Mouse (Mus musculus) embryonic facial prominence, embryonic 13.5 days (tissue): ENCODE measurements around the gene 1700049E17Rik2. TPM values are rescaled to one million over a fixed set of nuclear protein-coding genes. Genes with fewer than 3 reads are reported as not detected.
"Not testable (repeated sequence)": the region's sequence is repeated elsewhere in the genome, so short reads cannot be mapped to it uniquely, and the experiment has no call there.

Source experiments
- ATAC-seq: fragments of 200-750 bp; cut with Nextera tagmentation; 2 replicates; pipeline ENCODE4 v1.8.0; 2017; ENCODE audit warnings: low read depth; ENCODE audit not compliant: insufficient number of reproducible peaks, insufficient read depth, low FRiP score, low TSS enrichment
- H3K27ac ChIP-seq: fragments of 300-500 bp; sonication (generic); 2 replicates; pipeline ENCODE4 v1.5.1; 2015; ENCODE audit warnings: moderate library complexity, mild to moderate bottlenecking, inconsistent platforms
- H3K27me3 ChIP-seq: fragments of 300-500 bp; sonication (generic); 2 replicates; pipeline ENCODE4 v1.6.1; 2015; ENCODE audit warnings: mild to moderate bottlenecking, inconsistent platforms
- H3K36me3 ChIP-seq: fragments of 300-500 bp; sonication (generic); 2 replicates; pipeline ENCODE4 v1.6.1; 2015; ENCODE audit warnings: mild to moderate bottlenecking, inconsistent platforms
- H3K4me1 ChIP-seq: fragments of 300-500 bp; sonication (generic); 2 replicates; pipeline ENCODE4 v1.6.1; 2015; ENCODE audit warnings: inconsistent platforms
- H3K4me2 ChIP-seq: fragments of 300-500 bp; sonication (generic); 2 replicates; pipeline ENCODE4 v1.6.1; 2015; ENCODE audit warnings: moderate library complexity, mild to moderate bottlenecking, inconsistent platforms
- H3K4me3 ChIP-seq: fragments of 300-500 bp; sonication (generic); 2 replicates; pipeline ENCODE4 v1.5.1; 2015; ENCODE audit warnings: mild to moderate bottlenecking, inconsistent platforms
- H3K9ac ChIP-seq: fragments of 300-500 bp; sonication (generic); 2 replicates; pipeline ENCODE4 v1.6.1; 2015; ENCODE audit warnings: mild to moderate bottlenecking, inconsistent platforms
- H3K9me3 ChIP-seq: fragments of 300-500 bp; sonication (generic); 2 replicates; pipeline ENCODE4 v1.6.1; 2016; ENCODE audit warnings: inconsistent platforms
- WGBS: fragments of 180-500 bp; shearing (Covaris S2); methylation state at CpG from one replicate; pipeline ENCODE4 v1.1.7; 2015; ENCODE audit warnings: mixed read lengths; 5-methylcytosine and 5-hydroxymethylcytosine counted together
- polyA plus RNA-seq: library from polyadenylated mRNA; unstranded; fragments of >200 nt; fragmentation: Nextera tagmentation; extraction: Ambion mirVana; gene quantifications from 2 replicates; pipeline ENCODE4 v1.2.1, GENCODE M21; 2015

1700049E17Rik2 gene
- polyA plus RNA-seq, result not detected in 2 replicates

DNA sequence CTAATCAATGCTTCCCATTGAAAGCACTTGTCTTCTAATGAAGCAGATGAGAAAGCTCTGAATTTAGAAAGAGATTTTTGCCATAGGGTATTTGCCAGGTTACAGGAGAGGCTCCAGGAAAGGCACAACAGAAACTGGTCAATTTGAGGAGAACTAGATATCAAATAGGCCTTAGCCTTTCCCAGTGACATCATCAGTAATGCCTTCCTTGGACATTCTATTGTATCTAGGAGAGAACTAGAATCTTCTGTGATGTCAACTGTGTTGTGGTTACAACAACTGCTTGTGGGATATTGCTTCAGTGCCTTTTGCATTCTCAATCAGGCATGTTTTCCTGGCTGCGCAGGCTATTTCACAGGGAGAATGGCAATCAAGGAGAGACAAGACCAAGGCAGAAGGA lies at the start of gene 1700049E17Rik2:
1700049E17Rik2 (plus strand) TSS at position 301 of the 400 bp plus-strand sequence.
- H3K9ac ChIP-seq, H3K27ac ChIP-seq, H3K27me3 ChIP-seq, H3K9me3 ChIP-seq, H3K36me3 ChIP-seq, H3K4me1 ChIP-seq, H3K4me2 ChIP-seq, ATAC-seq, H3K4me3 ChIP-seq: not testable (repeated sequence)
- no CpG with 5 or more reads among the region's 1 CpGs for WGBS

DNA sequence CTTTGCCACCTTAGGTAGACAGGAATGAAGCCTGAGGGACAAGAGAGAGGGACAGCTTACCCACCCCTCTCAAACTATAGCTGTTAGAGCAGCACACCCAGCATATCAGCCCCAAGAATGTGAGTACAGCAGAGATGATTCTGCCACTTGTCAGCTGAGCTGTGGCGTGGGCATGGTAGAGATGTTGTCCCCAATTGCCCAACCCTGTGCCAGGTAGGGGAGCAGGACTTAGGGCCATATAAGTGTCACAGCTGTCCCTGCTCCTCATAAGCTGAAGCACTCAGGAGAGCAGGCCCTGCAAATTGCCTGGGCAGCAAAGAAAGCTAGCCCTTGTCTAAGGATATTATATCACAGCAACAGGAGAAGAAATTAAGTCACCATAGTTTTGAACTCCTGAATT lies 48.3 kb upstream of the 1700049E17Rik2 start:
- WGBS, result 76% methylated on average over 1 of the region's 1 CpGs
- H3K4me1 ChIP-seq, H3K4me3 ChIP-seq, H3K27ac ChIP-seq, H3K27me3 ChIP-seq, ATAC-seq, H3K4me2 ChIP-seq, H3K9me3 ChIP-seq, H3K9ac ChIP-seq, H3K36me3 ChIP-seq: not testable (repeated sequence)

DNA sequence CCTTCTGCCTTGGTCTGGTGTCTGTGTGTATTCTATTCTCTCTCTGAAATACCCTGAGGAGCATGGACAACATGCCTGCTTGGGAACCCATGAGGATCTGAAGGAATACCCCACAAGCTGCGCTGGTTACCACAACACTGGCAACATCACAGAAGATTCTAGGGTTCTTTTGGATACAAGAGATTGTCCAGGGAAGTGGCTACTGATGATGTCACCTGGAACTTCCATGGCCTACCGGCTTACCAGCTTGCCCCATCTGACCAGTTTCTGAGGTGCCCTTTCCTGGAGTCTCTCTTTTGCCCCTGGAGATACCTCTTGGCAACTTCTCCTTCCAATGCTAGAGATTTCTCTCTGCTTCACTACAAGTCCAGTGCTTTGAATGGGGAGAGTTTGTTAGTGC lies 17.5 kb upstream of the 1700049E17Rik2 start, which contains the start of gene Gm7970:
Gm7970 (minus strand) TSS at position 101 of the 400 bp plus-strand sequence.
- WGBS, result no CpG with 5 or more reads among the region's 2 CpGs
- not testable (repeated sequence) for ATAC-seq, H3K27ac ChIP-seq, H3K27me3 ChIP-seq, H3K9ac ChIP-seq, H3K4me2 ChIP-seq, H3K9me3 ChIP-seq, H3K36me3 ChIP-seq, H3K4me1 ChIP-seq, H3K4me3 ChIP-seq

DNA sequence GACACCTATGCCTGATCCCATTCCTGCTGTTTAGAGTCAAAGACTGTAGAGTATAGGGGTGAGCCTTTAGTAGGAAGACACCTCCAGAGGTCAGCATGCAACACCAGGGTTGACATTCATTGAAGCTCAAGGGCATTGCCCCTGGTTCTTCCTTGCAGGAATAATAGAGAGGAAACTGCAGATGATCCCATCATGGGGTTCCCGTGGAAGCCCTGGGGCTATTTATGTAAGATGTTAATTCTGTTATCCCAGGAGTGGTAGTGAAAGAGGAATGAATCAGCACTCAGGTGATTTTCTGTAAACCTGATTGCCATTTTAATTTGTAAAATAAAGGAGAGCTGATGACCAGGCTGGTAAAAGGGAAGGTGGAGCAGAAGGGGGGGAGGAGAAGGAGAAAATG lies 13.3 kb downstream of the 1700049E17Rik2 start:
- not testable (repeated sequence) for H3K4me2 ChIP-seq, H3K9ac ChIP-seq, H3K9me3 ChIP-seq, H3K27ac ChIP-seq, H3K4me3 ChIP-seq, H3K27me3 ChIP-seq, ATAC-seq, H3K4me1 ChIP-seq, H3K36me3 ChIP-seq
- 75% methylated on average over 1 of the region's 1 CpGs for WGBS

- H3K4me3 ChIP-seq, H3K36me3 ChIP-seq, H3K27me3 ChIP-seq, H3K9me3 ChIP-seq, H3K27ac ChIP-seq, ATAC-seq, H3K4me2 ChIP-seq, H3K4me1 ChIP-seq, H3K9ac ChIP-seq: not testable (repeated sequence)
- 89% methylated on average over 15 of the region's 15 CpGs for WGBS
Measured at GRCm38 (mm10) chr14:41600935-41601334, 27.9 kb downstream of the 1700049E17Rik2 start.

DNA sequence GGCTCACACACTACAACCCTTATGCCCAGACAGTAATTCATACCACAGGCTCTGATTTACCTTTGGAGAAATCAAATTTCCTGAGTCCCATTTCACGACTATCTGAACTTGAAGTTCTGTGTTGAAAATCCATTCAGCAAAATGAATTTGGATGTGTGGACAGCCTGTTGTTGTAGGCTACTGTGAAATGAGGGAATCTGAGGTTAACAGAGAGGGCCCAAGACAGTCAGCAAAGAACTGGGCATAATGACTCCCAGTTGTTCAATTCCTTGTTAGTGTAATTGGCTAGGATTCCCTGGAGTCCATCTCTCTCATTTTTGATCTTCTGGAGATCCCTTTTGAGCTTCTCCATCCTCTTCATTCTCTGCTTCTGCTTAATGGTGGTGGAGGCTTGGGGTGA lies 37.7 kb downstream of the 1700049E17Rik2 start:
- H3K9me3 ChIP-seq, H3K4me3 ChIP-seq, H3K27ac ChIP-seq, ATAC-seq, H3K9ac ChIP-seq, H3K4me2 ChIP-seq, H3K4me1 ChIP-seq, H3K36me3 ChIP-seq, H3K27me3 ChIP-seq: not testable (repeated sequence)
- WGBS, result 74% methylated on average over 1 of the region's 1 CpGs

DNA sequence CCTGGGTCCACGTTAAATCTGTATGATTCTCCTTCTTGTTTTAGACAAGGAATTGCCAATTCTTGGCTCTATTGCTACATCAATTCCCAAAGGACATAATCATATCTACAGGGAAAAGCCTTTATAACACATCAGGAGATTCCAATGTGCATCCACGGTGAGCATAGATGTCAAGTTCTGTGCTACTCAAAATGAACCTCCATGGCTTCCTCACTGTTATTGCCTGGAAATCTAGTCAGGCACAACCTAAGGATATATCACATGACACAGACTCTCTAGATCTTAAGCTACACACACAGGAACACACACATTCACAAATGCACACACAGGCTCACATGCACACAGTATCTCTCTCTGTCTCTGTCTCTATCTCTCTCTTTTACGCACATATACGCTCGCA lies 49.5 kb downstream of the 1700049E17Rik2 start:
- H3K9me3 ChIP-seq, ATAC-seq, H3K9ac ChIP-seq, H3K4me1 ChIP-seq, H3K27me3 ChIP-seq, H3K4me2 ChIP-seq, H3K36me3 ChIP-seq, H3K27ac ChIP-seq, H3K4me3 ChIP-seq: not testable (repeated sequence)
- 82% methylated on average over 5 of the region's 5 CpGs for WGBS

GRCm38 (mm10) chr14:41624512-41624911 lies 51.5 kb downstream of the 1700049E17Rik2 start, which contains the start of gene Gm3072:
Gm3072 (minus strand) TSS chr14:41624612.
- not testable (repeated sequence) for H3K9me3 ChIP-seq, H3K27ac ChIP-seq, H3K9ac ChIP-seq, H3K4me1 ChIP-seq, H3K4me3 ChIP-seq, H3K36me3 ChIP-seq, H3K27me3 ChIP-seq, H3K4me2 ChIP-seq, ATAC-seq
- WGBS, result 79% methylated on average over 1 of the region's 2 CpGs

GRCm38 (mm10) chr14:41630144-41630543 lies 57.1 kb downstream of the 1700049E17Rik2 start:
- not testable (repeated sequence) for H3K27me3 ChIP-seq, H3K4me3 ChIP-seq, H3K9me3 ChIP-seq, H3K36me3 ChIP-seq, H3K4me2 ChIP-seq, H3K4me1 ChIP-seq, H3K9ac ChIP-seq, H3K27ac ChIP-seq, ATAC-seq
- 90% methylated on average over 9 of the region's 11 CpGs for WGBS

Other genes with a start within 250 kb of the 1700049E17Rik2 start
- not detected in 2 replicates for gene Gm5798, start 224.6 kb upstream of the 1700049E17Rik2 start, polyA plus RNA-seq
- not detected in 2 replicates for gene Gm7945, start 186.8 kb upstream of the 1700049E17Rik2 start, polyA plus RNA-seq
- gene Gm6482, start 164.9 kb upstream of the 1700049E17Rik2 start, polyA plus RNA-seq, result not detected in 2 replicates
- not detected in 2 replicates for gene Gm7954, start 119.7 kb upstream of the 1700049E17Rik2 start, polyA plus RNA-seq
- gene Gm3486, start 83.7 kb upstream of the 1700049E17Rik2 start, polyA plus RNA-seq, result not detected in 2 replicates
- not detected in 2 replicates for gene Gm7970, start 17.6 kb upstream of the 1700049E17Rik2 start, polyA plus RNA-seq
- gene Gm3072, start 51.4 kb downstream of the 1700049E17Rik2 start, polyA plus RNA-seq, result not detected in 2 replicates
- gene Gm3676, start 73.3 kb downstream of the 1700049E17Rik2 start, polyA plus RNA-seq, result not detected in 2 replicates
- not detected in 2 replicates for gene Gm8068, start 128.7 kb downstream of the 1700049E17Rik2 start, polyA plus RNA-seq
- not detected in 2 replicates for gene Gm7929, start 177.4 kb downstream of the 1700049E17Rik2 start, polyA plus RNA-seq
- not detected in 2 replicates for gene Gm47189, start 199.2 kb downstream of the 1700049E17Rik2 start, polyA plus RNA-seq